Mouse (Mus musculus) T-helper 1 cell (primary cell): ENCODE measurements at regions not wholly inside any gene's neighbourhood (a gene's known extent, or its start where the extent isn't known, plus 50 kb on each side); places are given as distances from the start of the nearest gene placed in this dataset.

Experiments
- in situ Hi-C: fragments of 300-600 bp; cut with MboI, MseI; formaldehyde crosslinking; loops from one replicate; pipeline ENCODE4 v1.15.1; 2025; ENCODE audit warnings: high pct_unique_total_duplicates

DNA sequence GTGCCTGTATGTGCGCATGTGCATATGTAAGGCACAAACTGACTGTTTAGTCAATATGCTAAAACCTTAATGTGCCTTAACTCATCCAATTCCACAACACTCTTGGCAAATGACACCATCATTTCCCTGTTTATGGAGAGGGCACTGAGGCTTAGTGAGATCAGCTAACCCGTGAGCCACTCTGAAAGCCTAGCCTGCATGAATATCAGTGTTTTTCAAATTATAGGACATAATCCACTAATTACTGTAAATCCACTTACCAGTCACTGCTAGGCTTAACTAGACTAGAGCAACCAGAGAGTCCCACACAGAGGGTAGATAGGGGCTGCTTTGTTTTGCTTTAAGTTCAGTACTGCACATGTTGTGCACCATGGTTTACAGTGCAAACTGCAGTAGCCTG is 127.5 kb upstream of the Ankrd55 start:
- in situ Hi-C loops = no loop called here

GRCm38 (mm10) chr13:112161886-112162285 is 126.4 kb upstream of the Ankrd55 start:
- in situ Hi-C loops = no loop called here

DNA sequence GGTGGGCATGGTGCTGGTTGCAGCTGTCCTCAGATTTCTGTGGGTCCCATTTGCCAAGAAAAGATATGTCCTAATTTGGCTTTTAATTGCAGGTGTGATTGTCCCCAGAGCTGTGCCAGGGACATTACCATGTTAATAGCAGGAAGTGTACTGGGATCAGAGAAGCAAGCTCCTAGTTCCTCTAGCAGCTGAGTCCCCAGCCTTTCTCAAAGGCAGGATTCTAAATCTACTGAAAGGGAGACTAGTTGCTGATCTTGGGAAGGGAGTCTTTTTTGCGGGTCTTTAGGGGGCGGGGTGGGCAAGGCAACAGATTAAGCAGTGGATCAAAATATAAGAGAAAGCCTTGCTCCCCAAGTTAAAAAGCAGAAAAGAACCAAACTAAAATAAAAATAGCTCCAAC is 122.3 kb upstream of the Ankrd55 start:
- in situ Hi-C loops = no loop called here

DNA sequence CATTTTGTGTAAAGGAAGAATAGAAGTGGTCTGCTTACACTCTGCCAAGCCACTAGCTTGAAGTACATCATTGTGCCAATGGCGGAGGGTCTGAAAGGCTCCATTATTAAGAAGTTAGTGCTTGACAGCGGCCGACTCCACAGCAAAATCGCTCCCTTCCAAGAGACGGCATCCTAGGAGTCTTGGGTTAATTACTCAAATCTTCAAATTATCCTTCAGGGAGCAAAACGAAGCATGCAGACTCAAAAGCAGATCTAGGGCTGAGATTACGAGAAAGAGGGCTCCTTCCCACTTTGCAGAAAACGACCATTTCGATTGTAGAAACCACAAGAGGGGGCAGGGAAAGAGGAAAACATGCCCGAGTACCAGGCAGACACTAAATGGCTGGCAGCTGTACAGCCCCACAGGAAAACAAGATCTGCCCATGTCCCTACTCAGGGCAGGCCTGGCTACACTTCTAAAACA is 121.9 kb upstream of the Ankrd55 start:
- in situ Hi-C loops = no loop called here

DNA sequence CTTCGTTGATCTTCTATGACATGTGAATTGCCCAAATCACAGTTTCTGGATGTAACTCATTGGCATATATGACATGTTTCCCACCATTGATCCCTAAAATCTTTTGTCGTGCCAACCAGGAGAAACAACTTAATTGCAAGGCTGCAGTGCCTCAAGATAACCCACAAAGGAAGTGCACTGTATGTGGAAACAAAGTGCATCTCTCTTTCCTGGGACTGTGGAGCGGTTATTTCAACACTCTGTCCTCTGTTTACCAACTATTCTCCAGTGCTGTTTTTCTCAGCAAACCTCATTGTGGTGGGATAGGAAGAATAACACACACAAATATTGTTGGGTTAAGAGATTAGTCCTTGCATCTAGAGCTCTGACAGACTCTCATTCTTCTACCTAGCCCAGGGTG is 119.8 kb upstream of the Ankrd55 start:
- in situ Hi-C loops = no loop called here

GRCm38 (mm10) chr13:112170872-112171271 is 117.4 kb upstream of the Ankrd55 start:
- in situ Hi-C loops = loop anchor here (10.0 kb wide), 1 partner anchor 1606 kb away; no protein-coding TSS in a partner anchor

- in situ Hi-C loops = loop anchor here (10.0 kb wide), 1 partner anchor 1607 kb away; no protein-coding TSS in a partner anchor
These were observed 116.1 kb upstream of the Ankrd55 start for GRCm38 (mm10) chr13:112171940-112172715.

- in situ Hi-C loops = loop anchor here (10.0 kb wide), 1 partner anchor 1609 kb away; no protein-coding TSS in a partner anchor
These were observed 114.3 kb upstream of the Ankrd55 start for GRCm38 (mm10) chr13:112173973-112174372.

- in situ Hi-C loops = loop anchor here (10.0 kb wide), 1 partner anchor 1613 kb away; no protein-coding TSS in a partner anchor
These were observed 110.2 kb upstream of the Ankrd55 start for GRCm38 (mm10) chr13:112178031-112178430.

DNA sequence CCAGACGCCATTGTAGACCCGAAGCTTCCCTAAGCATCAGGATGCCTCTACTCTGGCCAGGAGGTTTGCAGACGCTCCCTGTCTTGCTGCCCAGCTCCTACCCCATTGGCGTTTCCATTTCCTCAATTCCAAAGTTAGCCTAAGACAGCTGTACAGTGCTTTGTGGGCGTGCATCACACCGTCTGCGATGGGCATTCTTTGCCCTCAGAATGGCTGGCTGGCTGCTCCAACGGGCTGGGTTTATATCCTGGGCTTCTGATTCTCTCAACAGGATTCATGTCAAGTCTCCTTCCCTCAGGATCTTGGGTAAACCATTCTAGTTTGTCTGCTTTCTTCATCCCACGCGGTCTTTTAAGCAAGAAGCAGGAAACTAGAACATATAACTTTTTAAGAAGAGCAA is 104.3 kb upstream of the Ankrd55 start:
- in situ Hi-C loops = no loop called here

DNA sequence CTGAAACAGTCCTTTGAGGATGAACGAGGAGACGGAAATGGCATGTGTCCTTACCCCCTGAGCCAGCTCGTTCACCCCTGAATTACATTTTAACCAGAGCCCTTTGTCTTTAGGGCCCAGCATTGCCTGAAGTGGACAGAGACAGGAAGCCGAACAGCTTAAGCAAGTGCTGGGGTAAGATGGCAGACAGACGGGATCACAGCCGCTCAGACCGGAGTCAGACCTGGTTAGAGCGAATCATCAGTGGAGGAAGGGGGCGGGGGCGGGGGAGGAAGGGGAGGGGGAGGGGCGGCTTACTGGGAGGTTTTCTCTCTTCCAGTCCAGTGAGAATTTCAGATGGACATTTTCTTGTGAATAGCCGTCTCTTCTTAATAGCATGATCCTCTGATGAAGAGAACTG is 103.1 kb upstream of the Ankrd55 start:
- in situ Hi-C loops = no loop called here

GRCm38 (mm10) chr13:112187226-112187625 is 101.0 kb upstream of the Ankrd55 start:
- in situ Hi-C loops = no loop called here

GRCm38 (mm10) chr13:112188313-112188712 is 99.9 kb upstream of the Ankrd55 start:
- in situ Hi-C loops = no loop called here

- in situ Hi-C loops = no loop called here
These were observed 99.3 kb upstream of the Ankrd55 start for GRCm38 (mm10) chr13:112188741-112189476.

DNA sequence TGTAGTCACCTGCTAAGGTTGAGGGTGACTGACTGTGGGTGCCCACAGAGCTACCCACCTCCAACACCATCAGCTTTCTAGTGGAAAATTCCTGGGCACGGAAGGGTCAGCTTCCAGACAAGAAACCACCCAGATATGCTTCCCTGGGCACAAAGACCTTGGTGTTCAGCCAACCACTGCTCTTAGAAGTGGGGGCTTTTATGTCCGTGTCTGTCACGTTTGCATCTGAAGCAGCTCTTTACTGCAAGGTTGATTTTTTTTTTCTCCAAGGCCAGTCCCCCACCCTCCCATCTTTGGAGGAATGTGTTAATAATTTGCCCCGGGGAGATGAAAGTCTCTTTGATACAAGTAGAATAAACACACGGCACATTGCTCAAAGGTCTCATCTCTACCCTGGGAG is 98.6 kb upstream of the Ankrd55 start:
- in situ Hi-C loops = no loop called here

DNA sequence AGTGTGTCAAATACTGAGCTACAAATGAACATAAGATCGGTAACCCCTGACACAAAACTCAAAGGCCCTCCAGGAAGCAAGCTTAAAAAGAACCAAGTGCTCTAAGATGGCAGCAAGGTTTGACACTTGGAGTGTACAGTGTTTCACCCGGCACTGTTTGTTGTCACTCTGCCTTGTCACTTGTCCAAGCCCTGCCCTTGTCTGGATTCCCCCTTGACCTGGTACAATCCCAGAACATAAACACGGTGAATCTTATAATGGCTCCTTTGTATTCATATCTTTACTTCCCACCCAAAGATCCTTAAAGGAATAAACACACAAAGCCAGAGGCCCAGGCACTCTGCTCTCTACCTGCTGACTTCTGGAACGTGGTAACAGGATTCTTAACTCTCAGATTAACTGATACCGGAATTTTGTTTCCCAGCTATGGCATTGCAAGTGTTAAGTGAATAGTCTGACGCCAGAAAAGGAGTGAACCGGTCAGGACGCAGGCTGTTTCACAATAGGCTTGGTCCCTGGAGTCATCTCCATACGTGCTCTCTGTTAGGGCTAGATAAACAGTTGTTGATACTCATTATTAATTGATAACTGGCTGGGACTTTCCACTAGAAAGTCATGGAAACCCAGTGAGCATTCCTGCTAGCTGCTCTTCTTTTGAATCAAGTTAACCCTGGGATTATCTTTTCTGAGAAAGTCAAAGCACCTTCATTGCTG is 95.9 kb upstream of the Ankrd55 start:
- in situ Hi-C loops = no loop called here

DNA sequence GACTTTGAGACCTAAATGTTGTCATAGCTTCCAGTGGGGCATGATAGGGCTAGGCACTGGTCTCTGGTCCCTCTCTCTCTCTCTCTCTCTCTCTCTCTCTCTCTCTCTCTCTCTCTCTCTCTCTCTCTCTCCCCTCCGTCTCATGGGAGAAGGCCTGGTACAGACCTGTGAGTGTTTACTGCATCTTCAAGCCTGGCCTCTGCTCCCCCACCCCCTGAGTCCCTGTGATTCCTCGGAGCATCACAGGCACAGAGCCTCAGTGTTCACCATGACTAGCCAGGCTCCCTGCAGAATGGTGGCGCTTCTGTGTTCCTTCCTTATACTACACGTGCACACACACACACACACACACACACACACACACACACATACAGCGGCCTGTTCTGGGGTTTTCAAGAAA is 94.6 kb upstream of the Ankrd55 start:
- in situ Hi-C loops = no loop called here

- in situ Hi-C loops = no loop called here
These were observed 93.3 kb upstream of the Ankrd55 start for GRCm38 (mm10) chr13:112194991-112195390.

DNA sequence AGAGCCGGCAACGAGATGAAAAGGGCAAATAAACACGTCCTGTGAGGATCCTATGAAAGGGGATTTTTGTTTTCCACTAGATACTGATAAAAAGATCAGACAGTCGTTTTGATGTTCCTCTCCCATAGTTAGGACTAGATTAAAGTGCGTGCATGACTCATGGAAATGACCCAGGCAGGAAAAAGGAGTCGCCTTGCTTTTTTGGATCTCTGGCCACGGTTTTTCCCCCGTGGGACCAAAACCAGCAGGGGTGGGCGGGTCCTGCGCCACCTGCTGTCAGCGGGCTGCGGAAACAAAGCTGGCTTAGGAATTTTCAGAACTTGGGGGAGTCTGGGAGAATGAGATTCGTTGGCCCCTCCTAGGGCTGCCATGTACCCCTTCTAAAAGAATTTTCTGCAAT is 91.5 kb upstream of the Ankrd55 start:
- in situ Hi-C loops = no loop called here

DNA sequence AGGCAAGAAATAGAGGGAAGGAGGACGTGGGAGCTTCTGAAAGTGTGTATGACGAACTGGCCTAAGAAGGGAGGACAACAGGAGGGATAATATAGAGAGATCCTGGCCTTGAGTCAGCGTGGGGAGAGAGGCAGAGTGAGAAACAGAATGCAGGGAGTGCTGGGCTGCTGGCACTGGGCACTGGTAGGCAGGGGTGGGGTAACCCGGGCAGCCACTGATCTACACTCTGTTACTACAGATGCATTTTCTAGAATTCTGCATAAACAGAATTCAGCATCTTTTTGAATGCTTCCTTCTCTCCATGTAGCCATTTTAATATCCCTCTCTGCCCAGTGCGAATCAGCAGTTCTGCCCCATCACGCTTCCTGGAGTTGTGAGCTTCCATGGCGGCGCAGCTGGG is 84.5 kb upstream of the Ankrd55 start:
- in situ Hi-C loops = no loop called here

DNA sequence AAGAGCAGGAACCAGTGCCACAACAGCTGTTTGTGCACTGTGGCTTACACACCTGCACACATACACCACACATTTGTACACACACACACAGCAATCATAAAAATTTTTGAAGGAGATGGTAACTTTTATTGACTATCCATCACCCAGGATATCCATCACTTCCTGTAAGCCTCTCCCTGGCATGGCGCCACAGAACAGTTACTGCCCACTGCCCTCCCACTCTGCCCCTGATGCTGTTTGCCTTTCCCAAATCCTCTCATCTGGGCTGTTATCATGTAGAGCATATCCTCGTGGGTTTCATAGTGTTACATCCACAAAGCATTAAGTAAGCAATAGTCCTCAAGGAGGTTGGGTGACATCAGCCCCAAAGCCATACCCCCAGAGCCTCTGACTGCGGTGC is 84.0 kb upstream of the Ankrd55 start:
- in situ Hi-C loops = no loop called here

GRCm38 (mm10) chr13:112204813-112205212 is 83.4 kb upstream of the Ankrd55 start:
- in situ Hi-C loops = no loop called here
